Mouse (Mus musculus): Measurements from ENCODE around the gene Zcwpw1. TPM values are rescaled to one million over a fixed set of nuclear protein-coding genes. Genes with fewer than 3 reads are reported as not detected.

Gene Zcwpw1
- polyA plus RNA-seq, 1 experiment from 2014 or later: 2.7 TPM

GRCm38 (mm10) chr5:137783901-137784540 lies 3.6 kb upstream of the Zcwpw1 start:
- Histone ChIP-seq H3K36me3 (ENCODE audit: control insufficient read depth, insufficient read depth, low read length) (peaks cover 15% of the 10 kb centered on the region), H3K27ac (replicated peaks) (no peak overlapping the region; the same call in 1 of the 2 replicates), H3K4me3 (ENCODE audit: low read depth, low read length) (peak overlapping the region; percentile 88), H3K27me3 (ENCODE audit: control insufficient read depth, insufficient read depth, low read length) (no peaks in the 10 kb centered on the region), H3K4me1 (replicated peaks; ENCODE audit: control insufficient read depth, insufficient read depth) (peaks cover 10% of the 10 kb centered on the region; the same call in 1 of the 2 replicates), H3K9me3 (ENCODE audit: control insufficient read depth, low read length) (no peaks in the 10 kb centered on the region), H3K9ac (ENCODE audit: low read length) (peak overlapping the region; percentile 94), H3K4me2 (replicated peaks; ENCODE audit: low read depth) (peak overlapping the region; percentile 87)
- no peak for ATAC-seq (ENCODE audit: low FRiP score, low TSS enrichment)
- DNase-seq (ENCODE audit: low spot score): no peak
- TF ChIP-seq EP300 (optimal IDR thresholded peaks at IDR 0.05) (no peak), CTCF (IDR thresholded peaks at IDR 0.05; ENCODE audit: low read depth) (no peak)
- 44% methylated on average over 9 of the region's 9 CpGs for WGBS

GRCm38 (mm10) chr5:137784546-137784945 lies 3.1 kb upstream of the Zcwpw1 start:
- Histone ChIP-seq H3K4me2 (replicated peaks; ENCODE audit: low read depth) (peak overlapping the region; percentile 87), H3K27ac (replicated peaks) (no peak overlapping the region; the same call in 1 of the 2 replicates), H3K9ac (ENCODE audit: low read length) (peak overlapping the region; percentile 94), H3K36me3 (ENCODE audit: control insufficient read depth, insufficient read depth, low read length) (peaks cover 15% of the 10 kb centered on the region), H3K4me1 (replicated peaks; ENCODE audit: control insufficient read depth, insufficient read depth) (peaks cover 10% of the 10 kb centered on the region; the same call in 1 of the 2 replicates), H3K27me3 (ENCODE audit: control insufficient read depth, insufficient read depth, low read length) (no peaks in the 10 kb centered on the region), H3K9me3 (ENCODE audit: control insufficient read depth, low read length) (no peaks in the 10 kb centered on the region), H3K4me3 (ENCODE audit: low read depth, low read length) (peak overlapping the region; percentile 88)
- 64% methylated on average over 14 of the region's 14 CpGs for WGBS
- ATAC-seq (ENCODE audit: low FRiP score, low TSS enrichment): no peak
- TF ChIP-seq CTCF (IDR thresholded peaks at IDR 0.05; ENCODE audit: low read depth) (no peak), EP300 (optimal IDR thresholded peaks at IDR 0.05) (no peak)
- DNase-seq (ENCODE audit: low spot score): no peak

- Histone ChIP-seq H3K4me1 (replicated peaks; ENCODE audit: control insufficient read depth, insufficient read depth) (peaks cover 10% of the 10 kb centered on the region; the same call in 1 of the 2 replicates), H3K9ac (ENCODE audit: low read length) (peak overlapping the region; percentile 94), H3K4me2 (replicated peaks; ENCODE audit: low read depth) (peak overlapping the region; percentile 87), H3K36me3 (ENCODE audit: control insufficient read depth, insufficient read depth, low read length) (peaks cover 15% of the 10 kb centered on the region), H3K9me3 (ENCODE audit: control insufficient read depth, low read length) (no peaks in the 10 kb centered on the region), H3K27ac (replicated peaks) (peak overlapping the region; percentile 98), H3K4me3 (ENCODE audit: low read depth, low read length) (peak overlapping the region; percentile 88), H3K27me3 (ENCODE audit: control insufficient read depth, insufficient read depth, low read length) (no peaks in the 10 kb centered on the region)
- no peak for TF ChIP-seq CTCF (IDR thresholded peaks at IDR 0.05; ENCODE audit: low read depth)
- no peak for TF ChIP-seq EP300 (optimal IDR thresholded peaks at IDR 0.05)
- DNase-seq (ENCODE audit: low spot score) (peak; percentile 64), ATAC-seq (ENCODE audit: low FRiP score, low TSS enrichment) (peak; percentile 25)
- WGBS: 1% methylated on average over 58 of the region's 62 CpGs
These were observed 2.2 kb upstream of the Zcwpw1 start for GRCm38 (mm10) chr5:137785164-137786031.

- peak; percentile 100 for DNase-seq (ENCODE audit: low spot score)
- TF ChIP-seq EP300 (optimal IDR thresholded peaks at IDR 0.05) (no peak), CTCF (IDR thresholded peaks at IDR 0.05; ENCODE audit: low read depth) (no peak)
- under 1% methylated on average over 67 of the region's 79 CpGs for WGBS
These were observed 1.3 kb upstream of the Zcwpw1 start for GRCm38 (mm10) chr5:137786109-137786942.

GRCm38 (mm10) chr5:137788171-137788570 lies 573 bp downstream of the Zcwpw1 start:
- no peak for DNase-seq (ENCODE audit: low spot score)
- Histone ChIP-seq H3K36me3 (ENCODE audit: control insufficient read depth, insufficient read depth, low read length) (peaks cover under 1% of the 10 kb centered on the region; the same call in 1 of the 2 replicates), H3K4me1 (replicated peaks; ENCODE audit: control insufficient read depth, insufficient read depth) (peaks cover 10% of the 10 kb centered on the region; the same call in 1 of the 2 replicates), H3K27ac (replicated peaks) (no peak overlapping the region), H3K27me3 (ENCODE audit: control insufficient read depth, insufficient read depth, low read length) (no peaks in the 10 kb centered on the region), H3K4me2 (replicated peaks; ENCODE audit: low read depth) (peak overlapping the region; percentile 54; the same call in 1 of the 2 replicates), H3K9ac (ENCODE audit: low read length) (no peak overlapping the region), H3K4me3 (ENCODE audit: low read depth, low read length) (peak overlapping the region; percentile 40; the same call in 1 of the 2 replicates), H3K9me3 (ENCODE audit: control insufficient read depth, low read length) (no peaks in the 10 kb centered on the region)
- 72% methylated on average over 24 of the region's 24 CpGs for WGBS
- ATAC-seq (ENCODE audit: low FRiP score, low TSS enrichment): no peak
- no peak for TF ChIP-seq EP300 (optimal IDR thresholded peaks at IDR 0.05)
- TF ChIP-seq CTCF (IDR thresholded peaks at IDR 0.05; ENCODE audit: low read depth): no peak

More at GRCm38 (mm10) chr5:137786109-137786942, 1.3 kb upstream of the Zcwpw1 start:
- H3K4me1 ChIP-seq (replicated peaks; ENCODE audit: control insufficient read depth, insufficient read depth): peaks cover 10% of the 10 kb centered on the region; the same call in 1 of the 2 replicates
- H3K9me3 ChIP-seq (ENCODE audit: control insufficient read depth, low read length): no peaks in the 10 kb centered on the region
- H3K4me3 ChIP-seq (ENCODE audit: low read depth, low read length): peak overlapping the region; percentile 88
- peak; percentile 88 for ATAC-seq (ENCODE audit: low FRiP score, low TSS enrichment)
- no peaks in the 10 kb centered on the region for H3K27me3 ChIP-seq (ENCODE audit: control insufficient read depth, insufficient read depth, low read length)
- peak overlapping the region; percentile 94 for H3K9ac ChIP-seq (ENCODE audit: low read length)
- H3K4me2 ChIP-seq (replicated peaks; ENCODE audit: low read depth): peak overlapping the region; percentile 87
- H3K27ac ChIP-seq (replicated peaks): peak overlapping the region; percentile 98
- peaks cover 13% of the 10 kb centered on the region for H3K36me3 ChIP-seq (ENCODE audit: control insufficient read depth, insufficient read depth, low read length)
